Mouse (Mus musculus) heart, embryonic 15.5 days (tissue): ENCODE measurements around the gene Eid3. TPM values are rescaled to one million over a fixed set of nuclear protein-coding genes. Genes with fewer than 3 reads are reported as not detected.

ENCODE experiments used
- ATAC-seq: fragments of 200-750 bp; cut with Nextera tagmentation; replicated peaks from 2 replicates; pipeline ENCODE4 v1.8.0; 2017; ENCODE audit warnings: low read depth, moderate TSS enrichment; ENCODE audit not compliant: insufficient number of reproducible peaks, insufficient read depth, low FRiP score
- H3K27ac ChIP-seq: fragments of 300-500 bp; sonication (generic); 2 replicates; pipeline ENCODE4 v1.5.1; 2015; ENCODE audit warnings: mild to moderate bottlenecking, inconsistent platforms
- H3K27me3 ChIP-seq: fragments of 300-500 bp; sonication (generic); 2 replicates; pipeline ENCODE4 v1.6.1; 2015; ENCODE audit warnings: inconsistent platforms
- H3K36me3 ChIP-seq: fragments of 300-500 bp; sonication (generic); 2 replicates; pipeline ENCODE4 v1.6.1; 2015; ENCODE audit warnings: mild to moderate bottlenecking, inconsistent platforms
- H3K4me1 ChIP-seq: fragments of 300-500 bp; sonication (generic); replicated peaks from 2 replicates; pipeline ENCODE4 v1.6.1; 2015; ENCODE audit warnings: inconsistent platforms
- H3K4me2 ChIP-seq: fragments of 300-500 bp; sonication (generic); 2 replicates; pipeline ENCODE4 v1.6.1; 2015; ENCODE audit warnings: inconsistent platforms, mild to moderate bottlenecking, moderate library complexity
- H3K4me3 ChIP-seq: fragments of 300-500 bp; sonication (generic); 2 replicates; pipeline ENCODE4 v1.5.1; 2015; ENCODE audit warnings: mild to moderate bottlenecking, inconsistent platforms
- H3K9ac ChIP-seq: fragments of 300-500 bp; sonication (generic); 2 replicates; pipeline ENCODE4 v1.6.1; 2015; ENCODE audit warnings: mild to moderate bottlenecking, inconsistent platforms
- H3K9me3 ChIP-seq: fragments of 300-500 bp; sonication (generic); replicated peaks from 2 replicates; pipeline ENCODE4 v1.6.1; 2016; ENCODE audit warnings: inconsistent platforms
- WGBS: fragments of 180-500 bp; shearing (Covaris S2); methylation state at CpG from one replicate; pipeline ENCODE4 v1.1.7; 2015; ENCODE audit warnings: mixed read lengths; 5-methylcytosine and 5-hydroxymethylcytosine counted together
- polyA plus RNA-seq: library from polyadenylated mRNA; unstranded; fragments of >200 nt; fragmentation: Nextera tagmentation; extraction: Ambion mirVana; gene quantifications from 2 replicates; pipeline ENCODE4 v1.2.1, GENCODE M21; 2015

Gene Eid3
- polyA plus RNA-seq = 0.15 and 0.42 TPM in 2 replicates

GRCm38 (mm10) chr10:82866356-82866755 lies at the start of gene Eid3:
Eid3 (plus strand) TSS chr10:82866626.
- Histone ChIP-seq H3K9ac (no peak within 1 kb of the TSS), H3K4me2 (no peak within 1 kb of the TSS), H3K9me3 (no peaks in the 10 kb centered on the region), H3K4me1 (peaks cover 36% of the 10 kb centered on the region), H3K36me3 (peaks cover 20% of the 10 kb centered on the region), H3K4me3 (no peak within 1 kb of the TSS), H3K27ac (no peak within 1 kb of the TSS), H3K27me3 (no peaks in the 10 kb centered on the region)
- ATAC-seq = no peak; the same call in 1 of the 2 replicates
- 73% methylated on average over 9 of the region's 9 CpGs for WGBS

GRCm38 (mm10) chr10:82817514-82817913 lies 48.9 kb upstream of the Eid3 start:
- no peaks in the 10 kb centered on the region for H3K36me3 ChIP-seq
- no peak overlapping the region for H3K27ac ChIP-seq
- H3K9ac ChIP-seq = no peak overlapping the region
- H3K4me2 ChIP-seq = no peak overlapping the region
- WGBS = 80% methylated on average over 3 of the region's 3 CpGs
- ATAC-seq = no peak
- no peaks in the 10 kb centered on the region for H3K9me3 ChIP-seq
- no peaks in the 10 kb centered on the region for H3K27me3 ChIP-seq
- no peak overlapping the region for H3K4me3 ChIP-seq
- peaks cover 6% of the 10 kb centered on the region; the same call in 1 of the 2 replicates for H3K4me1 ChIP-seq

GRCm38 (mm10) chr10:82817936-82818335 lies 48.5 kb upstream of the Eid3 start:
- H3K4me1 ChIP-seq = peaks cover 6% of the 10 kb centered on the region; the same call in 1 of the 2 replicates
- no peaks in the 10 kb centered on the region for H3K27me3 ChIP-seq
- H3K36me3 ChIP-seq = no peaks in the 10 kb centered on the region
- no peak overlapping the region for H3K4me3 ChIP-seq
- WGBS = 57% methylated on average over 9 of the region's 9 CpGs
- H3K27ac ChIP-seq = no peak overlapping the region
- no peaks in the 10 kb centered on the region for H3K9me3 ChIP-seq
- ATAC-seq = no peak
- H3K9ac ChIP-seq = no peak overlapping the region
- H3K4me2 ChIP-seq = no peak overlapping the region

GRCm38 (mm10) chr10:82818661-82819060 lies 47.8 kb upstream of the Eid3 start:
- H3K27me3 ChIP-seq = no peaks in the 10 kb centered on the region
- H3K4me3 ChIP-seq = no peak overlapping the region
- no peak overlapping the region for H3K9ac ChIP-seq
- WGBS = 81% methylated on average over 6 of the region's 6 CpGs
- ATAC-seq = no peak
- no peak overlapping the region for H3K27ac ChIP-seq
- H3K4me2 ChIP-seq = no peak overlapping the region
- no peaks in the 10 kb centered on the region for H3K36me3 ChIP-seq
- no peaks in the 10 kb centered on the region for H3K9me3 ChIP-seq
- peaks cover 6% of the 10 kb centered on the region; the same call in 1 of the 2 replicates for H3K4me1 ChIP-seq

GRCm38 (mm10) chr10:82823108-82823778 lies 43.2 kb upstream of the Eid3 start:
- Histone ChIP-seq H3K27me3 (no peaks in the 10 kb centered on the region), H3K9me3 (no peaks in the 10 kb centered on the region), H3K27ac (no peak overlapping the region), H3K4me1 (no peaks in the 10 kb centered on the region), H3K36me3 (no peaks in the 10 kb centered on the region), H3K4me3 (no peak overlapping the region), H3K4me2 (no peak overlapping the region), H3K9ac (no peak overlapping the region)
- whole genome bisulfite sequencing = 73% methylated on average over 14 of the region's 14 CpGs
- no peak for ATAC-seq

- no peak for ATAC-seq
Observed at GRCm38 (mm10) chr10:82823779-82824177, 42.6 kb upstream of the Eid3 start.

GRCm38 (mm10) chr10:82824541-82824940 lies 41.9 kb upstream of the Eid3 start:
- Histone ChIP-seq H3K4me2 (no peak overlapping the region), H3K27ac (no peak overlapping the region), H3K4me1 (no peaks in the 10 kb centered on the region), H3K9me3 (no peaks in the 10 kb centered on the region), H3K36me3 (no peaks in the 10 kb centered on the region), H3K27me3 (no peaks in the 10 kb centered on the region), H3K4me3 (no peak overlapping the region), H3K9ac (no peak overlapping the region)
- no peak for ATAC-seq
- WGBS = 32% methylated on average over 10 of the region's 10 CpGs

More at GRCm38 (mm10) chr10:82823779-82824177, 42.6 kb upstream of the Eid3 start:
- H3K4me1 ChIP-seq = no peaks in the 10 kb centered on the region
- whole genome bisulfite sequencing = 67% methylated on average over 5 of the region's 5 CpGs
- no peak overlapping the region for H3K4me2 ChIP-seq
- no peak overlapping the region for H3K27ac ChIP-seq
- H3K9me3 ChIP-seq = no peaks in the 10 kb centered on the region
- no peak overlapping the region for H3K4me3 ChIP-seq
- H3K36me3 ChIP-seq = no peaks in the 10 kb centered on the region
- H3K9ac ChIP-seq = no peak overlapping the region
- no peaks in the 10 kb centered on the region for H3K27me3 ChIP-seq

GRCm38 (mm10) chr10:82826516-82826915 lies 39.9 kb upstream of the Eid3 start:
- ATAC-seq = no peak
- Histone ChIP-seq H3K27ac (no peak overlapping the region), H3K4me2 (no peak overlapping the region), H3K4me3 (no peak overlapping the region), H3K27me3 (no peaks in the 10 kb centered on the region), H3K4me1 (no peaks in the 10 kb centered on the region), H3K36me3 (no peaks in the 10 kb centered on the region), H3K9me3 (no peaks in the 10 kb centered on the region), H3K9ac (no peak overlapping the region)
- 52% methylated on average over 6 of the region's 6 CpGs for WGBS

- Histone ChIP-seq H3K27ac (no peak within 1 kb of the TSS), H3K4me1 (no peaks in the 10 kb centered on the region), H3K9me3 (no peaks in the 10 kb centered on the region), H3K36me3 (no peaks in the 10 kb centered on the region), H3K27me3 (no peaks in the 10 kb centered on the region), H3K4me2 (no peak within 1 kb of the TSS), H3K4me3 (no peak within 1 kb of the TSS), H3K9ac (no peak within 1 kb of the TSS)
- 61% methylated on average over 9 of the region's 9 CpGs for WGBS
- no peak for ATAC-seq
Observed at GRCm38 (mm10) chr10:82833926-82834325, 32.5 kb upstream of the Eid3 start, which contains the start of gene Txnrd1. Txnrd1 (plus strand) TSS chr10:82833951.

- Histone ChIP-seq H3K4me2 (no peak overlapping the region), H3K27ac (no peak overlapping the region)
Observed at GRCm38 (mm10) chr10:82835898-82836297, 30.5 kb upstream of the Eid3 start.

GRCm38 (mm10) chr10:82838390-82838789 lies 28.0 kb upstream of the Eid3 start:
- Histone ChIP-seq H3K27me3 (no peaks in the 10 kb centered on the region), H3K36me3 (no peaks in the 10 kb centered on the region), H3K9me3 (no peaks in the 10 kb centered on the region), H3K27ac (no peak overlapping the region), H3K4me2 (no peak overlapping the region), H3K4me3 (no peak overlapping the region), H3K4me1 (no peaks in the 10 kb centered on the region), H3K9ac (no peak overlapping the region)
- no peak for ATAC-seq
- WGBS = 83% methylated on average over 7 of the region's 7 CpGs

More at GRCm38 (mm10) chr10:82835898-82836297, 30.5 kb upstream of the Eid3 start:
- Histone ChIP-seq H3K4me1 (no peaks in the 10 kb centered on the region), H3K36me3 (no peaks in the 10 kb centered on the region), H3K4me3 (no peak overlapping the region), H3K27me3 (no peaks in the 10 kb centered on the region), H3K9me3 (no peaks in the 10 kb centered on the region), H3K9ac (no peak overlapping the region)
- WGBS = 82% methylated on average over 3 of the region's 3 CpGs
- ATAC-seq = no peak

GRCm38 (mm10) chr10:82844090-82844489 lies 22.3 kb upstream of the Eid3 start:
- H3K4me3 ChIP-seq = no peak overlapping the region
- ATAC-seq = no peak
- no peaks in the 10 kb centered on the region for H3K4me1 ChIP-seq
- H3K9ac ChIP-seq = no peak overlapping the region
- no peak overlapping the region for H3K27ac ChIP-seq
- no peaks in the 10 kb centered on the region for H3K27me3 ChIP-seq
- H3K9me3 ChIP-seq = no peaks in the 10 kb centered on the region
- WGBS = 55% methylated on average over 6 of the region's 6 CpGs
- H3K36me3 ChIP-seq = no peaks in the 10 kb centered on the region
- no peak overlapping the region for H3K4me2 ChIP-seq
